Mouse (Mus musculus) forebrain, embryonic 15.5 days (tissue): ENCODE data around the gene Cnksr3. TPM values are rescaled to one million over a fixed set of nuclear protein-coding genes. Genes with fewer than 3 reads are reported as not detected.

ENCODE experiments used
- ATAC-seq: fragments of 200-750 bp; cut with Nextera tagmentation; replicated peaks from 2 replicates; pipeline ENCODE4 v1.8.0; 2017; ENCODE audit warnings: mild to moderate bottlenecking, moderate TSS enrichment, moderate library complexity
- H3K27ac ChIP-seq: fragments of 300-500 bp; sonication (generic); replicated peaks from 2 replicates; pipeline ENCODE4 v1.5.1; 2015; ENCODE audit warnings: mild to moderate bottlenecking, inconsistent platforms
- H3K27me3 ChIP-seq: fragments of 300-500 bp; sonication (generic); 2 replicates; pipeline ENCODE4 v1.6.1; 2015; ENCODE audit warnings: inconsistent platforms
- H3K36me3 ChIP-seq: fragments of 300-500 bp; sonication (generic); 2 replicates; pipeline ENCODE4 v1.6.1; 2015; ENCODE audit warnings: mild to moderate bottlenecking, inconsistent platforms
- H3K4me1 ChIP-seq: fragments of 300-500 bp; sonication (generic); 2 replicates; pipeline ENCODE4 v1.6.1; 2015; ENCODE audit warnings: inconsistent platforms
- H3K4me2 ChIP-seq: fragments of 300-500 bp; sonication (generic); replicated peaks from 2 replicates; pipeline ENCODE4 v1.6.1; 2015; ENCODE audit warnings: mild to moderate bottlenecking, inconsistent platforms
- H3K4me3 ChIP-seq: fragments of 300-500 bp; sonication (generic); 2 replicates; pipeline ENCODE4 v1.5.1; 2015; ENCODE audit warnings: mild to moderate bottlenecking, inconsistent platforms
- H3K9ac ChIP-seq: fragments of 300-500 bp; sonication (generic); replicated peaks from 2 replicates; pipeline ENCODE4 v1.6.1; 2015; ENCODE audit warnings: mild to moderate bottlenecking, inconsistent platforms
- H3K9me3 ChIP-seq: fragments of 300-500 bp; sonication (generic); 2 replicates; pipeline ENCODE4 v1.6.1; 2016; ENCODE audit warnings: inconsistent platforms
- WGBS: fragments of 180-500 bp; shearing (Covaris S2); methylation state at CpG from one replicate; pipeline ENCODE4 v1.1.7; 2015; ENCODE audit warnings: mixed read lengths; 5-methylcytosine and 5-hydroxymethylcytosine counted together
- polyA plus RNA-seq: library from polyadenylated mRNA; unstranded; fragments of >200 nt; fragmentation: Nextera tagmentation; extraction: Ambion mirVana; gene quantifications from 2 replicates; pipeline ENCODE4 v1.2.1, GENCODE M21; 2015

Gene Cnksr3
- polyA plus RNA-seq, 1 experiment from 2014 or later, result 3.1 TPM

- Histone ChIP-seq H3K9me3 (no peaks in the 10 kb centered on the region), H3K4me1 (no peaks in the 10 kb centered on the region), H3K36me3 (no peaks in the 10 kb centered on the region), H3K27me3 (no peaks in the 10 kb centered on the region), H3K4me3 (no peak overlapping the region), H3K27ac (no peak overlapping the region), H3K4me2 (no peak overlapping the region), H3K9ac (no peak overlapping the region)
- no peak for ATAC-seq
- WGBS, result 89% methylated on average over 2 of the region's 2 CpGs
Measured at GRCm38 (mm10) chr10:7069090-7069489, 142.9 kb downstream of the Cnksr3 start.

Other genes with a start within 250 kb of the Cnksr3 start
- gene Ipcef1, start 159.8 kb downstream of the Cnksr3 start, polyA plus RNA-seq, result 1.3 and 1.4 TPM in 2 replicates